Mouse (Mus musculus) cortical plate, adult 2 months (tissue): ENCODE measurements at regions not wholly inside any gene's neighbourhood (a gene's known extent, or its start where the extent isn't known, plus 50 kb on each side); places are given as distances from the start of the nearest gene placed in this dataset.

Experiments
- CTCF ChIP-seq: fragments of 200-500 bp; IDR thresholded peaks from 2 replicates; pipeline ENCODE4 v1.5.1; 2011; ENCODE audit warnings: mild to moderate bottlenecking, control low read depth, low read length; ENCODE audit not compliant: insufficient read depth; ENCODE audit errors: extremely low read depth
- POLR2A ChIP-seq: fragments of 200-500 bp; IDR thresholded peaks from 2 replicates; pipeline ENCODE4 v1.6.1; 2011; ENCODE audit warnings: mild to moderate bottlenecking, low read length, control low read depth; ENCODE audit not compliant: insufficient read depth; ENCODE audit errors: extremely low read depth

DNA sequence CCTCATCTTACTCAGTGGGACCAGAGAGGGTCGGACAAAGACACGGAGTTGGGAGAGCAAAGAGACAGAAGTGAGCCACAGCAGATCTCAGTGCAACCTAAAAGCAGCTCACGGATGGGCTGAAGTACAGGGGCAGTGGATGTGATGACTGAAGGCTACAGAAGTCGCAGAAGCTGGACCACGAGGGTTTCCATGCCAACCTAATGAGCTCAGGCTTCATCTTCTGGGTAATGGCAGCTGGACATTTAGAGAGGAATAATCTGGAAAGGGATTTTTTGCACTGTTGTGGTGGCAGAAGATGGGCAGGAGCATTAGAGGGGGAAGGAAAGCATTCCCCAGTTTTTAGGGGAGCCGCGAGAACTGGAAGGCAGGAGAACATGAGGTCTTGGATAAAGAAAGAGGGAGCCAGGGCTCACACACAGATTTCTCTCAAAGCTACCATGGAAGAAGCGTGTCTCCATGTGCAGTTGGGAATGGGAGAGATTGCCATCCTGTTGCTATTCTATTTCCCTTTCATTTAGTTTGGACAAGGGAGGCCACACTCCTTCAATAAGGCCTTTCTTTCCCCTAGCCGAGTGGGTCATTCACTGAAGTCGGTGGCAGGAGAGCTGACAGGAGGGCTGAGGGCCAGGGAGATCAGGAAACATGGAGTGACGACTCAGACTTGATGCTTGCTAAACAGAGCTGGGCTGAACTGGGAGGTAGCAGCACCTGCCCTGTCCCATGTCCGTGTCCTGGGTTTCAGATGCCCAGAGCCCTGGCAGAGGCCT lies 65.6 kb downstream of the Mycn start:
- TF ChIP-seq CTCF: no peak
- TF ChIP-seq POLR2A: no peak
